Mouse (Mus musculus) embryonic fibroblast, embryonic 13.5 days (primary cell): ENCODE data around the gene Gm10644. TPM values are rescaled to one million over a fixed set of nuclear protein-coding genes. Genes with fewer than 3 reads are reported as not detected.
A peak's percentile ranks its signal among the peaks of the same experiment; 100 is the strongest.

Experiments used
- H3K27ac ChIP-seq: 2 replicates; pipeline ENCODE4 v1.5.1; 2012; ENCODE audit warnings: low read length, control low read depth, inconsistent platforms; ENCODE audit not compliant: insufficient read depth
- H3K4me1 ChIP-seq: 2 replicates; pipeline ENCODE4 v1.6.1; 2011; ENCODE audit warnings: low read length; ENCODE audit not compliant: control insufficient read depth, insufficient read depth
- H3K4me3 ChIP-seq: 2 replicates; pipeline ENCODE4 v1.5.1; 2011; ENCODE audit warnings: mild to moderate bottlenecking, control low read depth, low read length; ENCODE audit not compliant: insufficient read depth
- CTCF ChIP-seq: IDR thresholded peaks from 2 replicates; pipeline ENCODE4 v1.5.1; 2011; ENCODE audit warnings: mild to moderate bottlenecking, control low read depth, low read length, moderate library complexity, borderline replicate concordance; ENCODE audit not compliant: insufficient read depth
- POLR2A ChIP-seq: IDR thresholded peaks from 2 replicates; pipeline ENCODE4 v1.6.1; 2011; ENCODE audit warnings: low read depth, mild to moderate bottlenecking, control low read depth, low read length, moderate library complexity
- polyA plus RNA-seq: library from polyadenylated mRNA; stranded (reverse); fragments of >200 nt; gene quantifications from 2 replicates; pipeline ENCODE4 v1.2.4, GENCODE M21; 2011; ENCODE audit warnings: low read depth; ENCODE audit not compliant: missing spikeins, insufficient read length

The Gm10644 gene
- polyA plus RNA-seq, 1 experiment = not detected

DNA sequence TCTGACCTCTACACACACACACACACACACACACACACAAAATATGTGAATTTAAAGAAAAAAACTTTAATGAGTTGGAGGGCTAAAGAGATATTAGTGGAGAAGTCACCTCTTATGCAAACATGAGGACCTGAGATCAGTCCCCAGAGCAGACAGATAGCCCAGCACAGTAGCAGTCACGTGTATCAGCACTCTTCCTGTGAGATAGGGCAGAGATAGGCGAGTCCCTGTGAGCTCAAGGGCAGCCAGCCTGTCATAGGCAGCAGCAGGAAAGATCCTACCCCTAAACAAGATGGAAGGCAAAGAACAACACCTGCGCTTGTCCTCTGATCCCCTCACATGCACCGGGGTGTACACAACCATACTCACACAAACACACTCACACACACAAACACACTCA lies 27.4 kb upstream of the Gm10644 start:
- Histone ChIP-seq H3K4me1 (peaks cover 2% of the 10 kb centered on the region), H3K4me3 (no peak overlapping the region), H3K27ac (no peak overlapping the region)
- TF ChIP-seq POLR2A = no peak
- TF ChIP-seq CTCF = no peak

DNA sequence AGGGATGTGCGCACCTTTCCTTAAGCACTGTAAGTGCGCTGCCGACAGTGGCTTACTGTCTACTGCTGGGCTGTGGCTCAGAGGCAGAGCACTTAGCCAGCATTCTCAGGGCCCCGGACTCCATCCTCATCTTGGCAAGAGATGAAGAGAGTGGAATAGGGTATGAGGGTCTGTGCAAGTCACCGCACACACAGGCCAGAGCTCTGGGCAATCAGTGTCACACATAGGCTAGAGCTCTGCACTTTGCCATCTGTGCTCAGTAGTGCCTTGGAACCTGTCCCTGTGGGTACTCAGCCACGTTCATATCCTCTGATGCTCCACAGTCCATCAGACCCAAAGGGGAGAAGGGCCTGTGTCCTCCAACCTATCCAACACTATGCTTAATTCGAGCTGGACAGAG lies 26.5 kb upstream of the Gm10644 start:
- Histone ChIP-seq H3K4me3 (no peak overlapping the region), H3K4me1 (peaks cover 6% of the 10 kb centered on the region), H3K27ac (no peak overlapping the region)
- TF ChIP-seq POLR2A (no peak), CTCF (no peak)

DNA sequence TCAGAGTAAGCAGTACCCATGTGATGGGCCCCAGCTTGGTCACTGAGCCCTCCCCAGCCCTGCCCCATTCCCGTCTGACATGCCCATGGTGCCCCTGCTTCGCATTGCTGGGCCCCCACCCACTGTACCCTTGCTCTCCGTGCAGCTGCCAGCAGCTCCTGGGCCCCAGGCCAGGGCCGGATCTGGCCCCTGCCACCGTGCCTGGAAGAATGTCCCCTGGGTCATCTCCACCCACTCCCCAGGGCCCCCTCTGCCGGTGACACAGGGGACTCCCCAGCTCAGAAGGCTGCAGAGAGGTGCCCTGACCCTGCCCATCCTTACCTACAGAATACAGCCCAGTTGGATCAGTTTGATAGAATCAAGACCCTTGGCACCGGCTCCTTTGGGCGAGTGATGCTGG lies 25.8 kb upstream of the Gm10644 start:
- Histone ChIP-seq H3K4me3 (no peak overlapping the region), H3K27ac (no peak overlapping the region), H3K4me1 (peaks cover 6% of the 10 kb centered on the region)
- no peak for TF ChIP-seq POLR2A
- TF ChIP-seq CTCF = no peak

DNA sequence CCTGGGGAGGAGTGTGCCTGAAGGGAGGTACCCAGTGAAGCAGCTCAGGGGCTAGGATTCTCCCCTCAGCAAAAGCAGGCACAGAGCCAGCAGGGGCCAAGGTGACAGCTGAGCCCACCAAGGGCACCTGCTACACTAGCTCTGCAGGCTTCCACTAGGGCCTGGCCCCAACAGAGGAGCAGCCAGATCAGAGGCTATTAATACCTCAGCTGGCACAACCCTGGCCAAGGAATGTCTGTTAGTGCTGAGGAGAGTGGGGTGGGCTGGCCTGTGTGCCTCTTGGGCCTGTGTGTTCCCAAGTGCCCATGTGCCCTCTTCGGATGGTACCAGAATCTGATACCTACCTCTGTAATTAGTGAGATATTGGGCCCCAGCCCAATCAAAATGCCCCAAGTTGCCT lies 25.2 kb upstream of the Gm10644 start:
- Histone ChIP-seq H3K4me3 (no peak overlapping the region), H3K27ac (no peak overlapping the region), H3K4me1 (peaks cover 6% of the 10 kb centered on the region)
- TF ChIP-seq CTCF (no peak), POLR2A (no peak)

DNA sequence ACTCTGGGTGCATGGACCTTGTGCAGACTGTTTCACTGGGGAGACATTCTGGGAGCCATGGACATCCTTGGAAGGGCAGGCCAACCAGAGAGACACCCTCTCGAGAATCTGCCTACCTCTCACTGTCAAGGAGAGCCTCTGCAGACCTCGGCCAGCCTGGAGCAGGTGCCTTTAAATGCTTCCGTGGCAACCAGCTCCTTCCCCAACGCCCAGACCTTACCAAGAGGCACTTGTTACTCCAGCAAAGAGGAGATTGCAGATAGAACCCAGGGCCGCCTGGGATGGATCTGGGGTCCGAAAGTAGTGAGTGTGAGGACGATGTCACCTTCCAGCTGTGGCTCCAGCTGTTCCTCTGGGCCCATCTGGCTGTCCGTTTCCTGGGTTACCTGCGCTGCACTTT lies 23.2 kb upstream of the Gm10644 start:
- H3K27ac ChIP-seq = no peak overlapping the region
- H3K4me3 ChIP-seq = no peak overlapping the region
- TF ChIP-seq CTCF (no peak), POLR2A (no peak)
- H3K4me1 ChIP-seq = peaks cover 6% of the 10 kb centered on the region

DNA sequence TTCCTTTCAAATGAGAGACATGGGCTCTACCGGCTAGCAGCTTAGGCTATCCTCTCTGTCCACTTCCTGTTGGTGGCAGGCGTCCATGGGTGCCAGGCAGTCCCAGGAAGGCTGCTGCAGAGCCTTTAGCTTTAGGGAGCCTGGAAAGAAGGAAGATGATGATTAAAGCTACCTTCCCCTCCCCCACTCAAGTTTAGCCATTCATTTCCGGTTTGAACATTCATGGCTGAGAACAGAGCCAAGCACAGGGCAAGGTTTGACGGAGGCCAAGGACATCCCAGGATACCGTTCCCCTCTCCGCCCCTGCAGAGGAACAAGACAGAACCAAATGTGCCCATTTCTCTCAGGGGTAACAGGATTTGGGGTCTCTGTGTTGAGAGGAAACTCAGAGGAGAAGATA lies 22.6 kb upstream of the Gm10644 start:
- Histone ChIP-seq H3K27ac (no peak overlapping the region), H3K4me3 (no peak overlapping the region), H3K4me1 (peaks cover 6% of the 10 kb centered on the region)
- TF ChIP-seq CTCF (no peak), POLR2A (no peak)

DNA sequence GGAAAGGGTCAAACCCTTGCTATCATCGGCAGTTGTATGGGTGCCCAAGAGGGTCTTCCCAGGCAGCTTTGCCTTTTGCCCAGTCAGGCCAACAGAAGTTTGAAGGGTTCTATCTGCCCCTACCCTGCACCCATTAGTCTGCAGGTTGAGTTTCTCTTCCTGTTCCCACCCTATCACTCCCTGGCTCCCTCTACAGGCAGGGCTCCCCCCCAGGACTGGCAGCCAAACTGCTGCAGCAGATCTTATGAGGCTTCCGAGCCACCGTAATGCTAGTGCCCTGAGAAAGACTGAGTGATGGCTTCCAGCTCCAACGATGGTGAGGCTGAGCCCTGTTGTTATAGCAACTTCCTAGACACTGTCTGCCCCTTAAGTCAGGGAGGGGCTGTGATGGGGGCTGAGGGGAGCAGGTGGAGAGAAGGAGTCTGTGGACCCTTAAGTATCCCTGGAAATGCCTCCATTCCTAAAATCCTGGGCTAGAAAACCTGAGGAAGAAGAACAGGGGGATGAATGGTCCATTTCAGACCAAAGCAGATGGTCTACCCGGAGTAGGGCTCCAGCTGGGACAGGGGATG lies 21.9 kb upstream of the Gm10644 start:
- no peak overlapping the region for H3K4me3 ChIP-seq
- H3K27ac ChIP-seq = no peak overlapping the region

DNA sequence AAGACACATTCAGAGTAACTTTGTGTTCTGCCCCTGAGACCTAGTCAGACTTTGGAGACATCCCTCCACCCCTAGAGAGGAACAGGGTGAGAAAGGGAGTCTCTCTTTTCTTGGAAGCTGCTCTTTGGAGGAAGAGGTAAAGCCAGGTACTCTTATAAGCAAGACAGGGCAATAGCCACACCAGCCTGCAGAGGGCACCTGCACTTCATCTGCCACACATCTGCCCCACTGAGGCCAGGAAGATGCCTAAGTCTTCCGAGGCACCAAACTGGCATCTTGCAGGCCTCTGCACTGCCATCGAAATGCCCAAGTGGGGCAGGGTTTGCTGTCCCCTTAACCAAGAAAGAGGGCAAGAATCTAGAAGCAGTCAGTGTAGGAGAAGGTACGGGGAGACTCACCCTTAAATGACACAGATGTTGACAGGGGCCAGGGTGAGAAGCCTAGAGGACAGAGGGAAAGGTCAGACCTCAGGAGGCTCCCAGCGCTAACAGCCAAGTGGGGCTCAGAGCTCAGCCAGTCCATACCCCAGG lies 21.2 kb upstream of the Gm10644 start:
- TF ChIP-seq CTCF = peak; percentile 51; the same call in 1 of the 2 replicates
- TF ChIP-seq POLR2A = no peak
- no peak overlapping the region for H3K27ac ChIP-seq
- H3K4me1 ChIP-seq = peaks cover 11% of the 10 kb centered on the region
- no peak overlapping the region for H3K4me3 ChIP-seq

More for the DNA sequence above, 21.9 kb upstream of the Gm10644 start:
- H3K4me1 ChIP-seq = peaks cover 8% of the 10 kb centered on the region
- no peak for TF ChIP-seq POLR2A
- no peak for TF ChIP-seq CTCF

DNA sequence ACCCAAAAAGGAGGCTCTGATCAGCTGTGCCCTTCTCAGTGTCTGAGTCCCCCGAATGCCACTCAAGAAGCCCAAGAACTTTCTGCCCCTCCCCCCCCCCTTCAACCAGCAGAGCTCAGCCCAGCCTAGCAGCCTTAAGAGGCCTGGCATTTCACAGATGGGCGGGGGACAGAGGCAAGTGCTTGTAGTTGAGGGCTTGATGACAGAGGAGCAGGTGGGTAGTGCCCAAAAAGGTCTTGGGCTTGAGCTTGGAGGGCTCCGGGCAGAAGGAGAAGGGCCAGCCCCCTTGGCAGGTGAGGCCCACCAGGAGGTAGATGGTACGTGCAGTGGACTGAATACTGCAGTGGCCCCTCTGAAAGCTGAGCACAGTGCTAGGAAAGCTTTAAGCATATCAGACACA lies 19.5 kb upstream of the Gm10644 start:
- Histone ChIP-seq H3K4me3 (no peak overlapping the region), H3K4me1 (peaks cover 11% of the 10 kb centered on the region), H3K27ac (no peak overlapping the region)
- TF ChIP-seq POLR2A (no peak), CTCF (no peak)

DNA sequence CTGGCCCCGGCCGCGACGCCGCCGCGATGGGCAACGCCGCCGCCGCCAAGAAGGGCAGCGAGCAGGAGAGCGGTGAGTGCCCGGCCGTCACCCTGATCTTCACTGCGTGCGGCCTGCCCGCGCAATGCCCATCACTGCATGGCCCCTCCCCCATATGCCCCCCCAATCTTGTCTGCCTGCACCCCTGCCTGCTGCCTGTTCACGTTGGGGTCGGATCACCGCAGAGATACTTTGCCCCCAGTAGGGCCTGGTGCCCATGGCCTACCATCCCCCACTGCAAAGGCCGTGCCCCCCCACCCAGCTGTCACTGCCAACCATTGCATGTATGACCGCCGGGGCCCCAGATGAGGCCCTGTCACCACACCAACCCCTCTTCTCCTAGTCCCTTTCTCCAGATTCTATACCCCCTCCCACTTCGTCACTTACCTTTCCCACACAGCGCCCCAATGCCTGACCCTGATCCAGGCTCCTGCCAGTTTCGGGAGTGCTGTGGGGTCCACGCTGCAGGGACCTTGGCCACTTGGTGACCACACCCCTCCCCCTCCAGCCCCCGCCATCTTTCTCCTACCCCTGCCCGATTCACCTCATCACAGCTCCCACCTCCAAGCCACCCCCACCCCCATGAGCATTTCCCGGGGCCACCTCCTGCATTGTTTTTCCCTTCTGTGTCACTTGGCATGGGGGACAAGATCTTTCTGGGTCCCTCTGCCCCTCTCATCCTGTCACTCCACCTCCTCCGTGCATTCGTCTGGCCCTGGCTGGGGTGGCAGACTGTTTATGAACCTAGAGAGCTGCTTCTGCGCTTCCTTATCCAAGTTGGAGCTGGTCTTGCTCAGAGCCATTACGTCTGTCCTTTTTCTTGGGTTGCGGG lies 18.4 kb upstream of the Gm10644 start:
- TF ChIP-seq CTCF = no peak
- TF ChIP-seq POLR2A = no peak; the same call in 1 of the 2 replicates
- H3K4me3 ChIP-seq = peak overlapping the region; percentile 79
- H3K4me1 ChIP-seq = peaks cover 11% of the 10 kb centered on the region
- H3K27ac ChIP-seq = no peak overlapping the region
